Mouse (Mus musculus) forebrain, embryonic 16.5 days (tissue): ENCODE measurements around the gene Zfp617. TPM values are rescaled to one million over a fixed set of nuclear protein-coding genes. Genes with fewer than 3 reads are reported as not detected.
A peak's percentile ranks its signal among the peaks of the same experiment; 100 is the strongest.
"Not testable (repeated sequence)": the region's sequence is repeated elsewhere in the genome, so short reads cannot be mapped to it uniquely, and the experiment has no call there.

Experiments
- ATAC-seq: fragments of 200-750 bp; cut with Nextera tagmentation; 2 replicates; pipeline ENCODE4 v1.8.0; 2017; ENCODE audit warnings: mild to moderate bottlenecking, moderate library complexity
- H3K27ac ChIP-seq: fragments of 300-500 bp; sonication (generic); 2 replicates; pipeline ENCODE4 v1.5.1; 2014; ENCODE audit warnings: low read length, control low read depth
- H3K27me3 ChIP-seq: fragments of 300-500 bp; sonication (generic); replicated peaks from 2 replicates; pipeline ENCODE4 v1.6.1; 2014; ENCODE audit warnings: low read length; ENCODE audit not compliant: control insufficient read depth, insufficient read depth
- H3K36me3 ChIP-seq: fragments of 300-500 bp; sonication (generic); 2 replicates; pipeline ENCODE4 v1.6.1; 2014; ENCODE audit not compliant: control insufficient read depth, insufficient read depth
- H3K4me1 ChIP-seq: fragments of 300-500 bp; sonication (generic); replicated peaks from 2 replicates; pipeline ENCODE4 v1.6.1; 2014; ENCODE audit warnings: low read length; ENCODE audit not compliant: control insufficient read depth, insufficient read depth
- H3K4me2 ChIP-seq: fragments of 300-500 bp; sonication (generic); 2 replicates; pipeline ENCODE4 v1.6.1; 2014; ENCODE audit warnings: mild to moderate bottlenecking, low read length, control low read depth
- H3K4me3 ChIP-seq: fragments of 300-500 bp; sonication (generic); replicated peaks from 2 replicates; pipeline ENCODE4 v1.5.1; 2014; ENCODE audit warnings: mild to moderate bottlenecking, low read length, control low read depth
- H3K9ac ChIP-seq: fragments of 300-500 bp; sonication (generic); replicated peaks from 2 replicates; pipeline ENCODE4 v1.6.1; 2014; ENCODE audit warnings: low read depth, low read length, control low read depth
- H3K9me3 ChIP-seq: fragments of 300-500 bp; sonication (generic); 2 replicates; pipeline ENCODE4 v1.6.1; 2016; ENCODE audit warnings: low read length; ENCODE audit not compliant: control insufficient read depth
- WGBS: fragments of 180-500 bp; shearing (Covaris S2); extraction: QIAGEN DNeasy Blood & Tissue Kit; methylation state at CpG from one replicate; pipeline ENCODE4 v1.1.7; 2014; 5-methylcytosine and 5-hydroxymethylcytosine counted together
- polyA plus RNA-seq: library from polyadenylated mRNA; unstranded; fragments of >200 nt; fragmentation: Nextera tagmentation; extraction: Ambion mirVana; gene quantifications from 2 replicates; pipeline ENCODE4 v1.2.1, GENCODE M21; 2015

Zfp617 gene
- polyA plus RNA-seq, 1 experiment from 2014 or later = 33.5 TPM

DNA sequence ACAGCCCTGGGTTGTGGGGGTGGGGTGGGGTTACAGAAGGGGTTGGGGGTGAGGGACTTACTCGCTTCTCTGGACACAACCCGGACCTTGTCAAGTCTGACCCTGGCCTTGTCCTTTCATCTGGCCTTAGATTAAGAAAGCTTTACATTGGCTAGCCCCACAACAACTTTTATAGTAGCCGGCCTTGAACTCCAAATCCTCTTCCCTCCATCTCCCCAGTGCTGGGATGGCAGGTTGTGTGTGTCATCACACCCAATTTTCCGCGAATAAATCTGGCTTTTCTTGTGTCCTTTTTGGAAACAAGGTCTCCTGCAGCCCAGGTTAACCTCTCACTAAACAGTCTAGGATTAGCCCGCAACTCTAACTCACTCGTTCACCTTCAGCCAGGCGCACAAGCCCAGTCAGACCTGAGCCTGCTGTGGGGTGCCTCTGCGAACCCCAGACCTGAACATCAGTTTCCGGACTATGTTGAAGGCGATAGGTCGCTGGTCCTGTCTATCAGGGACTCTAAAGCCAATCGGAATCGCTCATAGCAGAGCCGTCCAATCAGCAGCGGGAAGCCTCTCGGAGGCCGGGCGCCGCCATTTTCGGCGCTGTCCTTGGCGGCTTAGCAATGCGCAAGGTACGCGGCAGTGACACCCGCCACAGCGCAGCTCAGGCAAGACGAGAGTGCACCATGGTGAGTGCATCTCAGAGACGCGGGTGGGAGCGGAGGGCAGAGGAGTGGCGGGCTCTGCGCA, 42.2 kb downstream of the Zfp617 start, which contains the start of gene Zfp961:
TSS of gene Zfp961 (plus strand) at position 557 of the 740 bp plus-strand sequence.
- peak within 1 kb of the TSS; percentile 81 for H3K27ac ChIP-seq
- peaks cover 4% of the 10 kb centered on the region; the same call in 1 of the 2 replicates for H3K27me3 ChIP-seq
- ATAC-seq = peak; percentile 100

DNA sequence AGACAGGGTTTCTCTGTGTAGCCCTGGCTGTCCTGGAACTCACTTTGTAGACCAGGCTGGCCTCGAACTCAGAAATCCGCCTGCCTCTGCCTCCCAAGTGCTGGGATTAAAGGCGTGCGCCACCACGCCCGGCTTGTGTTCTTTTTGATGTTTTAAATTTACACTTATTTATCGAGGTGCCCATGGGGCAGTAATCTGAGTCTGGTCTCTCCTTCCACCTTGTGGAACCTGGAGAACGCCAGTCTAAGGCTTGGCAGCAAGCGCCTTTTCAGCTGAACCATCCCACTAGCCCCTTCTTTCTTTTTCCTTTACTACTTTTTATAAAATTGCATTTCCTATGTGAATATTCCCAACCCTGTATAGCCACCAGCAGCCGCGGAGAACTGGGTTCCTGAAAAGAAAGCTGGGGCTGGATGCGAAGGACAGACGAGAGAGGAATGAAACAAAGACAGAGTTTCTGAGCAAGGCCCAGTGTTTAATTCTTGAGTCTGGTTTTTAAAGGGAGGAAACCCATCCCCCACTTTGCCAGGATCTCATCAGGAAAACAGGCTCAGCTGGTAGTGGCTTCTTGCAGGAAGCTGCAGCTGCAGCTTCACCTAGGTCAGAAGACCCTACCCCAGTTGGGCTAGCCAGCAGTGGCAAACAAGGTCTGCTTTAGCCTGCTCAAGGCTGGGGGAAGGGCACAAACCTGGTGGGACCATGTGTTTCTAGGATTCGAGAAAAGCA, 43.2 kb downstream of the Zfp617 start:
- Histone ChIP-seq H3K36me3 (peaks cover 3% of the 10 kb centered on the region; the same call in 1 of the 2 replicates), H3K27ac (no peak overlapping the region; the same call in 1 of the 2 replicates), H3K27me3 (no peaks in the 10 kb centered on the region), H3K4me3 (peak overlapping the region; percentile 78), H3K4me1 (peaks cover 14% of the 10 kb centered on the region), H3K4me2 (peak overlapping the region; percentile 52), H3K9me3 (peaks cover 10% of the 10 kb centered on the region), H3K9ac (peak overlapping the region; percentile 79)
- no peak for ATAC-seq
- WGBS = 31% methylated on average over 13 of the region's 14 CpGs

More for the DNA sequence above, 42.2 kb downstream of the Zfp617 start, which contains the start of gene Zfp961:
- Histone ChIP-seq H3K4me1 (peaks cover 14% of the 10 kb centered on the region), H3K36me3 (peaks cover 3% of the 10 kb centered on the region; the same call in 1 of the 2 replicates), H3K9me3 (peaks cover 10% of the 10 kb centered on the region), H3K4me2 (peak within 1 kb of the TSS; percentile 63), H3K4me3 (peak within 1 kb of the TSS; percentile 78), H3K9ac (peak within 1 kb of the TSS; percentile 79)
- WGBS = 3% methylated on average over 34 of the region's 34 CpGs

- no peaks in the 10 kb centered on the region for H3K27me3 ChIP-seq
- no peak overlapping the region for H3K4me2 ChIP-seq
- WGBS = 100% methylated on average over 1 of the region's 1 CpGs
- no peak for ATAC-seq
- no peak overlapping the region for H3K4me3 ChIP-seq
- H3K36me3 ChIP-seq = peaks cover 3% of the 10 kb centered on the region; the same call in 1 of the 2 replicates
- peaks cover 14% of the 10 kb centered on the region for H3K4me1 ChIP-seq
- no peak overlapping the region for H3K9ac ChIP-seq
- no peak overlapping the region for H3K27ac ChIP-seq
- H3K9me3 ChIP-seq = peaks cover 10% of the 10 kb centered on the region
Measured at GRCm38 (mm10) chr8:71952489-71952888, 44.1 kb downstream of the Zfp617 start.

- H3K27ac ChIP-seq, H3K36me3 ChIP-seq, H3K9me3 ChIP-seq, ATAC-seq, H3K4me2 ChIP-seq, H3K9ac ChIP-seq, H3K4me3 ChIP-seq, H3K27me3 ChIP-seq: not testable (repeated sequence)
- 97% methylated on average over 16 of the region's 16 CpGs for WGBS
- peaks cover 14% of the 10 kb centered on the region for H3K4me1 ChIP-seq
Measured at GRCm38 (mm10) chr8:71952961-71953700, 44.7 kb downstream of the Zfp617 start.

DNA sequence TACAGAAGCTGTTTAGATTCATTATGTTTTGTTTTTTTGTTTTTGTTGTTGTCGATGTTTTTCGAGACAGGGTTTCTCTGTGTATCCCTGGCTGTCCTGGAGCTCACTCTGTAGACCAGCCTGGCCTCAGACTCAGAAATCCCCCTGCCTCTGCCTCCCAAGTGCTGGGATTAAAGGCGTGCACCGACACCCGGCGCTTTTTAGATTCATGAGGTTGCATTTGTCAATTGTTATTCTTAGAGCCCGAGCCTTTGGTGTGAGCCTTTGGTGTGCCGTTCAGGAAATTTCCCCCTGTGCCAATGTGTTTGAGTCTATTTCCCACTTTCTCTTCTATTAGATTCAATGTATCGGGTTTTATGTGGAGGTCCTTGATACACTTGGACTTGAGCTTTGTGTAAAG, 46.2 kb downstream of the Zfp617 start:
- Histone ChIP-seq H3K27ac (no peak overlapping the region), H3K4me3 (no peak overlapping the region), H3K27me3 (no peaks in the 10 kb centered on the region), H3K4me1 (peaks cover 14% of the 10 kb centered on the region), H3K36me3 (peaks cover 3% of the 10 kb centered on the region; the same call in 1 of the 2 replicates), H3K9me3 (peaks cover 10% of the 10 kb centered on the region), H3K9ac (no peak overlapping the region), H3K4me2 (no peak overlapping the region)
- WGBS = 99% methylated on average over 9 of the region's 9 CpGs
- ATAC-seq = no peak

DNA sequence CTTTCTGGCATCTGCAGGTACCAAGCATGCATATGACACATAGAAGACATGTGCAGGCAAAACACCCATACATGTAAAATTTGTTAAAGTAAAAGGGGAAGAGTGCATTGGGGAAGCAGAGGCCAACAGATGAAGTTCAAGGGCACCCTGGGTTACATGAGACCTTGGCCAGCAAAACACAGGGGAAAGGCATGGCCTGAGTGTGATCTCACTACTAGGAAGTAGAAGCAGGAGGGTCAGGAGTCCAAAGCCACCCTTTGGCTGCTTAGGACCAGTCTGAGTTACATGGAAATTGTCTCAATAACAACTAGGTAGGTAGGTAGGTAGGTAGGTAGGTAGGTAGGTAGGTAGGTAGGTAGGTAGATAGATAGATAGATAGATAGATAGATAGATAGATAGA, 52.0 kb downstream of the Zfp617 start:
- H3K4me2 ChIP-seq = no peak overlapping the region
- 0 out of 2 replicates have a peak, but pooled peaks cover 1% of the 10 kb centered on the region for H3K9me3 ChIP-seq
- peaks cover 2% of the 10 kb centered on the region for H3K36me3 ChIP-seq
- no peaks in the 10 kb centered on the region for H3K4me1 ChIP-seq
- H3K27ac ChIP-seq = no peak overlapping the region
- no peak overlapping the region for H3K9ac ChIP-seq
- no peak for ATAC-seq
- no peak overlapping the region for H3K4me3 ChIP-seq
- no peaks in the 10 kb centered on the region for H3K27me3 ChIP-seq

GRCm38 (mm10) chr8:71961796-71962195, 53.4 kb downstream of the Zfp617 start:
- peaks cover 13% of the 10 kb centered on the region for H3K36me3 ChIP-seq
- 91% methylated on average over 5 of the region's 5 CpGs for WGBS
- H3K9me3 ChIP-seq = peaks cover 4% of the 10 kb centered on the region; the same call in 1 of the 2 replicates
- H3K27me3 ChIP-seq = no peaks in the 10 kb centered on the region
- no peak for ATAC-seq
- no peak overlapping the region for H3K4me2 ChIP-seq
- no peak overlapping the region for H3K4me3 ChIP-seq
- no peak overlapping the region for H3K9ac ChIP-seq
- H3K27ac ChIP-seq = no peak overlapping the region
- no peaks in the 10 kb centered on the region for H3K4me1 ChIP-seq

GRCm38 (mm10) chr8:71964051-71964450, 55.6 kb downstream of the Zfp617 start:
- peaks cover 32% of the 10 kb centered on the region for H3K36me3 ChIP-seq
- 92% methylated on average over 3 of the region's 3 CpGs for WGBS
- no peaks in the 10 kb centered on the region for H3K4me1 ChIP-seq
- no peak overlapping the region for H3K27ac ChIP-seq
- no peaks in the 10 kb centered on the region for H3K27me3 ChIP-seq
- ATAC-seq = no peak
- H3K9ac ChIP-seq = no peak overlapping the region
- H3K4me2 ChIP-seq = no peak overlapping the region
- H3K4me3 ChIP-seq = no peak overlapping the region
- peaks cover 11% of the 10 kb centered on the region for H3K9me3 ChIP-seq

DNA sequence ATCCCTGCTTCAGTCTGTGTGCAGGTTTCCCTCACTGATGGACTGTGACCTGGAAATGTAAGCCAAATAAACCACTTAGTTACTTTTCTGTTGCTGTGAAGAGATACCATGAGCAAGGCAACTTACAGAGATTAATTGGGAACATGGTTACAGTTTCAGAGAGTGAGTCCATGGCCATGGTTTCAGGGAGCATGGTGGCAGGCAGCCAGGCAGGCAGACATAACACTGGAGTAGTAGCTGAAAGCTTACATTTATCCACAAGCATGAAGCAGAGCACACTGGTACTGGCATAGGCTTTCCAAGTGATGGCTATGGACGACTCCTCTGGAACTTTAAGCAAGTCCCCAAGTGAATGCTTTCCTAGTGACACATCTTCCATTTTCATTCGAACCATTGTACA, 56.7 kb downstream of the Zfp617 start:
- Histone ChIP-seq H3K4me2 (no peak overlapping the region), H3K27me3 (no peaks in the 10 kb centered on the region), H3K27ac (no peak overlapping the region), H3K36me3 (peaks cover 32% of the 10 kb centered on the region), H3K4me1 (no peaks in the 10 kb centered on the region), H3K9ac (no peak overlapping the region), H3K4me3 (no peak overlapping the region), H3K9me3 (peaks cover 11% of the 10 kb centered on the region)
- ATAC-seq = no peak
- WGBS = 95% methylated on average over 2 of the region's 2 CpGs
